Mouse (Mus musculus) frontal cortex, postnatal 14 days (tissue): ENCODE results near the gene Dlg2.

ENCODE experiments used
- DNase-seq, 2 experiments: peaks; one replicate each; pipeline ENCODE4 v3.0.0; 2022; ENCODE audit warnings: low spot score in 2 of 2

Gene Dlg2

GRCm38 (mm10) chr7:92383913-92384484 lies 1907.5 kb downstream of the Dlg2 start:
- DNase-seq = no peak

- DNase-seq = no peak
Measured at GRCm38 (mm10) chr7:92392052-92392640, 1915.7 kb downstream of the Dlg2 start.

- DNase-seq = no peak
Measured at GRCm38 (mm10) chr7:92396783-92397182, 1920.3 kb downstream of the Dlg2 start.

GRCm38 (mm10) chr7:92398841-92399240 lies 1922.4 kb downstream of the Dlg2 start:
- no peak for DNase-seq

- no peak for DNase-seq
Measured at GRCm38 (mm10) chr7:92400551-92400950, 1924.1 kb downstream of the Dlg2 start.

GRCm38 (mm10) chr7:92401001-92401688 lies 1924.7 kb downstream of the Dlg2 start:
- DNase-seq = no peak

GRCm38 (mm10) chr7:92408479-92408878 lies 1932.0 kb downstream of the Dlg2 start:
- no peak for DNase-seq

GRCm38 (mm10) chr7:92420474-92420873 lies 1944.0 kb downstream of the Dlg2 start:
- no peak for DNase-seq

- no peak for DNase-seq
Measured at GRCm38 (mm10) chr7:92423017-92423416, 1946.5 kb downstream of the Dlg2 start.

GRCm38 (mm10) chr7:92424703-92425102 lies 1948.2 kb downstream of the Dlg2 start:
- DNase-seq = no peak

GRCm38 (mm10) chr7:92427280-92427679 lies 1950.8 kb downstream of the Dlg2 start:
- no peak for DNase-seq

- DNase-seq = no peak
Measured at GRCm38 (mm10) chr7:92428629-92429028, 1952.2 kb downstream of the Dlg2 start.

GRCm38 (mm10) chr7:92430254-92430653 lies 1953.8 kb downstream of the Dlg2 start:
- no peak for DNase-seq

- DNase-seq = no peak
Measured at GRCm38 (mm10) chr7:92437168-92437567, 1960.7 kb downstream of the Dlg2 start.

- no peak for DNase-seq
Measured at GRCm38 (mm10) chr7:92439503-92440487, 1963.3 kb downstream of the Dlg2 start.

GRCm38 (mm10) chr7:92441611-92442010 lies 1965.1 kb downstream of the Dlg2 start:
- no peak for DNase-seq

GRCm38 (mm10) chr7:92442082-92442481 lies 1965.6 kb downstream of the Dlg2 start:
- DNase-seq = no peak

GRCm38 (mm10) chr7:92447938-92448337 lies 1971.5 kb downstream of the Dlg2 start:
- no peak for DNase-seq

GRCm38 (mm10) chr7:92448782-92449575 lies 1972.5 kb downstream of the Dlg2 start:
- no peak for DNase-seq

GRCm38 (mm10) chr7:92454176-92454575 lies 1977.7 kb downstream of the Dlg2 start:
- no peak for DNase-seq

GRCm38 (mm10) chr7:92455927-92456326 lies 1979.5 kb downstream of the Dlg2 start:
- DNase-seq = no peak
